Mouse (Mus musculus) embryonic facial prominence, embryonic 11.5 days (tissue): ENCODE results near the gene Slc8b1. TPM values are rescaled to one million over a fixed set of nuclear protein-coding genes. Genes with fewer than 3 reads are reported as not detected.

ENCODE experiments used
- ATAC-seq: fragments of 200-750 bp; cut with Nextera tagmentation; replicated peaks from 2 replicates; pipeline ENCODE4 v1.8.0; 2017; ENCODE audit warnings: low read depth; ENCODE audit not compliant: insufficient number of reproducible peaks, low FRiP score, low TSS enrichment
- DNase-seq: peaks from one replicate; pipeline ENCODE4 v3.0.0-alpha.2; 2015; ENCODE audit warnings: low spot score
- H3K27ac ChIP-seq: fragments of 300-500 bp; sonication (generic); replicated peaks from 2 replicates; pipeline ENCODE4 v1.5.1; 2014; ENCODE audit warnings: mild to moderate bottlenecking, low read depth, low read length, control low read depth
- H3K27me3 ChIP-seq: fragments of 300-500 bp; sonication (generic); 2 replicates; pipeline ENCODE4 v1.6.1; 2014; ENCODE audit warnings: mild to moderate bottlenecking, low read length, moderate library complexity, mixed read lengths; ENCODE audit not compliant: control insufficient read depth, insufficient read depth
- H3K36me3 ChIP-seq: fragments of 300-500 bp; sonication (generic); replicated peaks from 2 replicates; pipeline ENCODE4 v1.6.1; 2014; ENCODE audit warnings: low read depth, mild to moderate bottlenecking, low read length, moderate library complexity, mixed read lengths; ENCODE audit not compliant: control insufficient read depth, insufficient read depth
- H3K4me1 ChIP-seq: fragments of 300-500 bp; sonication (generic); 2 replicates; pipeline ENCODE4 v1.6.1; 2014; ENCODE audit warnings: low read length, mixed read lengths; ENCODE audit not compliant: control insufficient read depth, insufficient read depth
- H3K4me2 ChIP-seq: fragments of 300-500 bp; sonication (generic); 2 replicates; pipeline ENCODE4 v1.6.1; 2014; ENCODE audit warnings: low read depth, mild to moderate bottlenecking, control low read depth, low read length, moderate library complexity
- H3K4me3 ChIP-seq: fragments of 300-500 bp; sonication (generic); 2 replicates; pipeline ENCODE4 v1.5.1; 2014; ENCODE audit warnings: low read depth, low read length, control low read depth
- H3K9ac ChIP-seq: fragments of 300-500 bp; sonication (generic); replicated peaks from 2 replicates; pipeline ENCODE4 v1.6.1; 2014; ENCODE audit warnings: mild to moderate bottlenecking, control low read depth, low read length
- H3K9me3 ChIP-seq: fragments of 300-500 bp; sonication (generic); replicated peaks from 2 replicates; pipeline ENCODE4 v1.6.1; 2016; ENCODE audit warnings: mild to moderate bottlenecking, low read length, inconsistent platforms, mixed read lengths; ENCODE audit not compliant: control insufficient read depth
- WGBS: fragments of 180-500 bp; shearing (Covaris S2); extraction: QIAGEN DNeasy Blood & Tissue Kit; methylation state at CpG from one replicate; pipeline ENCODE4 v1.1.7; 2014; 5-methylcytosine and 5-hydroxymethylcytosine counted together
- polyA plus RNA-seq: library from polyadenylated mRNA; unstranded; fragments of >200 nt; fragmentation: Nextera tagmentation; extraction: Ambion mirVana; gene quantifications from 2 replicates; pipeline ENCODE4 v1.2.1, GENCODE M21; 2014

Gene Slc8b1
- polyA plus RNA-seq, 1 experiment from 2014 or later, result 1.8 TPM

GRCm38 (mm10) chr5:120471538-120471937 is 39.4 kb upstream of the Slc8b1 start:
- Histone ChIP-seq H3K9me3 (no peaks in the 10 kb centered on the region), H3K36me3 (no peaks in the 10 kb centered on the region), H3K4me3 (no peak overlapping the region), H3K9ac (no peak overlapping the region), H3K27ac (no peak overlapping the region), H3K4me1 (no peaks in the 10 kb centered on the region), H3K27me3 (no peaks in the 10 kb centered on the region), H3K4me2 (no peak overlapping the region)
- DNase-seq (no peak), ATAC-seq (no peak)
- 36% methylated on average over 4 of the region's 4 CpGs for WGBS

DNA sequence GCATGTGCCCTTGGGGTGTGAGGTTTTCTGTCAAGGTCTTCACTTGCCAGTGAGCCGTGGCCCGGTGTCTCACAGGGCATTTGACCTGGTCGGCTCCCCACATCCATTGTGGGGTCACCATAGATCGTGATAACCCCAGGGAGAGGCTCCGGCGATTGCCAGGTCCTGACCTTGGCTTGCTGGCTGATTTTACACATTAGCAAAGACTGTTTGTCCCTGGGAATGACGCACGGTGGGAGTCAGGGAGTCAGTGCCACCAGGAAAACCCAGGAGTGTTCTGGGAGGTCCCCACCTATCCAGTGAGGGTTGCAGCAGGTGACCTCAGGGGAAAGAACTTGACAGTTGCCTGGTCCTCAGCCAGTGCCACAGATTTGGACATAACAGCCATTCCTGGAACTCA is 38.2 kb upstream of the Slc8b1 start, which contains the start of gene Sdsl:
Gene Sdsl, minus strand, starts transcription at position 41 of the 400 bp plus-strand sequence.
- ATAC-seq, result no peak
- 76% methylated on average over 8 of the region's 8 CpGs for WGBS
- H3K27ac ChIP-seq, result no peak within 1 kb of the TSS

GRCm38 (mm10) chr5:120473361-120473760 is 37.6 kb upstream of the Slc8b1 start:
- H3K27ac ChIP-seq, result no peak overlapping the region
- no peaks in the 10 kb centered on the region for H3K4me1 ChIP-seq
- no peak overlapping the region for H3K4me2 ChIP-seq
- no peak overlapping the region for H3K4me3 ChIP-seq
- H3K9me3 ChIP-seq, result no peaks in the 10 kb centered on the region
- no peak overlapping the region for H3K9ac ChIP-seq
- no peaks in the 10 kb centered on the region for H3K27me3 ChIP-seq
- no peak for ATAC-seq
- no peaks in the 10 kb centered on the region for H3K36me3 ChIP-seq
- no peak for DNase-seq
- 95% methylated on average over 2 of the region's 2 CpGs for WGBS

More for the DNA sequence above, 38.2 kb upstream of the Slc8b1 start, which contains the start of gene Sdsl:
- Histone ChIP-seq H3K4me1 (no peaks in the 10 kb centered on the region), H3K4me3 (no peak within 1 kb of the TSS), H3K36me3 (no peaks in the 10 kb centered on the region), H3K9me3 (no peaks in the 10 kb centered on the region), H3K27me3 (no peaks in the 10 kb centered on the region), H3K9ac (no peak within 1 kb of the TSS), H3K4me2 (no peak within 1 kb of the TSS)
- DNase-seq, result no peak

DNA sequence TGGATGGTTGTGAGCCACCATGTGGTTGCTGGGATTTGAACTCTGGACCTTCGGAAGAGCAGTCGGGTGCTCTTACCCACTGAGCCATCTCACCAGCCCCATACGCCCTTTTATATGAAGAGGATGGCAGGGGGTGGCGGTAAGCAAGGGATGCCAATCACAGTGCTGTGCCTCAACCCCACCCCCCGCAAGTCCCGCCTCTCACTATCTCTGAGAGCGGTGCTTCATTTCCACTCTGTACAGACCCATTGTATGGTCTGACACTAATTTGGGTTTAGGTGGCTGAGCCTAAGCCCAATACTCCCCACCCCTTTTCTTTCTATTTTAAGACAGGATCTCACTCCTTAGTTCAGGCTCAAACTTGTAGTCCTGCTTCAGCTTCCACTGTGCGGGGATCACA is 35.1 kb upstream of the Slc8b1 start:
- ATAC-seq (no peak; the same call in 1 of the 2 replicates), DNase-seq (no peak)
- 54% methylated on average over 8 of the region's 8 CpGs for WGBS
- Histone ChIP-seq H3K36me3 (no peaks in the 10 kb centered on the region), H3K9me3 (no peaks in the 10 kb centered on the region), H3K9ac (no peak overlapping the region), H3K27me3 (no peaks in the 10 kb centered on the region), H3K4me3 (no peak overlapping the region), H3K4me2 (no peak overlapping the region), H3K27ac (no peak overlapping the region), H3K4me1 (no peaks in the 10 kb centered on the region)

- Histone ChIP-seq H3K27me3 (no peaks in the 10 kb centered on the region), H3K4me2 (no peak within 1 kb of the TSS), H3K36me3 (no peaks in the 10 kb centered on the region), H3K9ac (no peak within 1 kb of the TSS), H3K9me3 (no peaks in the 10 kb centered on the region), H3K4me3 (no peak within 1 kb of the TSS), H3K4me1 (no peaks in the 10 kb centered on the region), H3K27ac (no peak within 1 kb of the TSS)
- ATAC-seq, result no peak; the same call in 1 of the 2 replicates
- DNase-seq, result no peak
- 14% methylated on average over 13 of the region's 13 CpGs for WGBS
Observed at GRCm38 (mm10) chr5:120476296-120476695, 34.7 kb upstream of the Slc8b1 start, which contains the start of gene Sds. Gene Sds, plus strand, starts transcription at chr5:120476526.

GRCm38 (mm10) chr5:120477993-120478392 is 33.0 kb upstream of the Slc8b1 start:
- H3K27ac ChIP-seq, result no peak overlapping the region
- no peaks in the 10 kb centered on the region for H3K9me3 ChIP-seq
- H3K4me1 ChIP-seq, result no peaks in the 10 kb centered on the region
- 90% methylated on average over 5 of the region's 5 CpGs for WGBS
- no peak for DNase-seq
- H3K4me3 ChIP-seq, result no peak overlapping the region
- ATAC-seq, result no peak
- no peak overlapping the region for H3K4me2 ChIP-seq
- no peak overlapping the region for H3K9ac ChIP-seq
- H3K27me3 ChIP-seq, result no peaks in the 10 kb centered on the region
- H3K36me3 ChIP-seq, result no peaks in the 10 kb centered on the region

- ATAC-seq (no peak), DNase-seq (no peak)
- H3K9ac ChIP-seq, result no peak overlapping the region
- H3K4me3 ChIP-seq, result no peak overlapping the region
- H3K4me1 ChIP-seq, result no peaks in the 10 kb centered on the region
- H3K9me3 ChIP-seq, result no peaks in the 10 kb centered on the region
- no peaks in the 10 kb centered on the region for H3K27me3 ChIP-seq
- 74% methylated on average over 4 of the region's 4 CpGs for WGBS
- H3K27ac ChIP-seq, result no peak overlapping the region
- no peaks in the 10 kb centered on the region; the same call in 1 of the 2 replicates for H3K36me3 ChIP-seq
- no peak overlapping the region for H3K4me2 ChIP-seq
Observed at GRCm38 (mm10) chr5:120479538-120479937, 31.4 kb upstream of the Slc8b1 start.

- no peak overlapping the region for H3K4me2 ChIP-seq
- H3K27me3 ChIP-seq, result no peaks in the 10 kb centered on the region
- H3K4me1 ChIP-seq, result no peaks in the 10 kb centered on the region
- no peaks in the 10 kb centered on the region for H3K9me3 ChIP-seq
- no peak overlapping the region for H3K4me3 ChIP-seq
- no peak overlapping the region for H3K9ac ChIP-seq
- DNase-seq (no peak), ATAC-seq (no peak)
- no peak overlapping the region for H3K27ac ChIP-seq
- 59% methylated on average over 9 of the region's 9 CpGs for WGBS
- no peaks in the 10 kb centered on the region; the same call in 1 of the 2 replicates for H3K36me3 ChIP-seq
Observed at GRCm38 (mm10) chr5:120481205-120481604, 29.8 kb upstream of the Slc8b1 start.
